Comparison of ENCODE assay signal across 15 mouse cellular contexts in the genomic region with DNA sequence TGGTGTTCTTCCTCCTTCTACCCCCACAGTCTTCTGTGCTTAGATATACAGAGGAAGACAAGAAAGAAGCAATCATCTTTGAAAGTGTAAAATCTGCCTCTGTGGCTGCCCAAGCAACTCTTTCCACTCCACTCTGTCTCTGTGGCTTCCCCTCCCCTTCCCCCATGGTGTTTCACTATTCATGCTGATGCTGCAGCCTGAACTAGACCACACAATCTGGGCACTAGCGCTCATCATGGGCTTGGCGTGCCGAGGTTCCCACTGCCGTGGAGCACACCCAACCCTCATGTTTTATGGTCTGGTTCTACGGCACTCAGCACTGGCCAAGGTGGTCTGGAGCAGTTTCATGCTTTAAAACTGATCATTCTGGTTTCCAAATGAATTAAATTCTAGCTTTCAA. TPM values are rescaled to one million over a fixed set of nuclear protein-coding genes. Genes with fewer than 3 reads are reported as not detected.
DNase-seq lines count a peak whose midpoint lies in the region; ATAC-seq lines count a peak whose summit lies in the region.
"Had no signal": no experiment of that assay in that cellular context is flagged by ENCODE, and none has a peak within 500 bp of the region (broad histone marks: within the 10 kb centered on the region; RNA-seq: fewer than 3 reads in every experiment).

No protein-coding gene starts in this region.

- peaks cover 51% of the 10 kb centered on the region for H3K4me1 ChIP-seq in forebrain, embryonic 13.5 days
- H3K4me1 ChIP-seq in forebrain, embryonic 14.5 days (ENCODE audit: control insufficient read depth, insufficient read depth, low read length): peaks cover 28% of the 10 kb centered on the region
- H3K4me1 ChIP-seq in neural tube, embryonic 13.5 days (replicated peaks): peaks cover 48% of the 10 kb centered on the region
- H3K4me1 ChIP-seq in liver, embryonic 11.5 days (replicated peaks; ENCODE audit: control insufficient read depth, insufficient read depth, low read length): peaks cover 25% of the 10 kb centered on the region

- H3K36me3 ChIP-seq in forebrain, embryonic 13.5 days (ENCODE audit: poor library complexity, severe bottlenecking): no peaks in the 10 kb centered on the region
- no peaks in the 10 kb centered on the region for H3K36me3 ChIP-seq in forebrain, embryonic 14.5 days (ENCODE audit: control insufficient read depth, insufficient read depth, low read length)
- H3K36me3 ChIP-seq in neural tube, embryonic 13.5 days: no peaks in the 10 kb centered on the region
- H3K36me3 ChIP-seq in liver, embryonic 11.5 days (ENCODE audit: control insufficient read depth, insufficient read depth, low read length): no peaks in the 10 kb centered on the region
- H3K36me3 ChIP-seq: stomach, embryonic 15.5 days had no signal

- H3K4me2 ChIP-seq in forebrain, embryonic 13.5 days: no peak overlapping the region
- no peak overlapping the region for H3K4me2 ChIP-seq in forebrain, embryonic 14.5 days (ENCODE audit: low read length)
- no peak overlapping the region for H3K4me2 ChIP-seq in neural tube, embryonic 13.5 days
- H3K4me2 ChIP-seq in liver, embryonic 11.5 days: no peak overlapping the region
- H3K4me2 ChIP-seq: stomach, embryonic 15.5 days had no signal

- no peak for ATAC-seq in forebrain, embryonic 13.5 days
- ATAC-seq in forebrain, embryonic 14.5 days: no peak
- no peak for ATAC-seq in neural tube, embryonic 13.5 days (ENCODE audit: low read depth)
- peak; percentile 42; the same call in 1 of the 2 replicates for ATAC-seq in granulocyte monocyte progenitor cell, adult 5-6 weeks (replicated peaks; ENCODE audit: poor library complexity, severe bottlenecking)
- no peak for ATAC-seq in erythroblast, adult 5-6 weeks (replicated peaks; ENCODE audit: low FRiP score, poor library complexity, severe bottlenecking)
- ATAC-seq in liver, embryonic 11.5 days (replicated peaks; ENCODE audit: low FRiP score): no peak
- ATAC-seq: lung, postnatal 0 days had no signal

- H3K27ac ChIP-seq in forebrain, embryonic 13.5 days: no peak overlapping the region
- H3K27ac ChIP-seq in forebrain, embryonic 14.5 days (ENCODE audit: low read depth, low read length): no peak overlapping the region
- 0 out of 2 replicates have a peak overlapping the region, but pooled peaks have one; percentile 13 for H3K27ac ChIP-seq in neural tube, embryonic 13.5 days (replicated peaks)
- H3K27ac ChIP-seq in liver, embryonic 11.5 days (ENCODE audit: low read depth, low read length): no peak overlapping the region
- H3K27ac ChIP-seq: layer of hippocampus, adult 2 months; stomach, embryonic 15.5 days had no signal

- H3K27me3 ChIP-seq in forebrain, embryonic 13.5 days: no peaks in the 10 kb centered on the region
- no peaks in the 10 kb centered on the region for H3K27me3 ChIP-seq in forebrain, embryonic 14.5 days (replicated peaks; ENCODE audit: control insufficient read depth, insufficient read depth, low read length)
- no peaks in the 10 kb centered on the region for H3K27me3 ChIP-seq in neural tube, embryonic 13.5 days
- H3K27me3 ChIP-seq in liver, embryonic 11.5 days (replicated peaks; ENCODE audit: control insufficient read depth, insufficient read depth, low read length): no peaks in the 10 kb centered on the region
- H3K27me3 ChIP-seq: stomach, embryonic 15.5 days had no signal

- H3K9ac ChIP-seq in forebrain, embryonic 13.5 days: 0 out of 2 replicates have a peak overlapping the region, but pooled peaks have one; percentile 3
- no peak overlapping the region for H3K9ac ChIP-seq in forebrain, embryonic 14.5 days (ENCODE audit: low read length)
- no peak overlapping the region for H3K9ac ChIP-seq in neural tube, embryonic 13.5 days
- H3K9ac ChIP-seq in liver, embryonic 11.5 days (ENCODE audit: low read depth, low read length): no peak overlapping the region
- H3K9ac ChIP-seq: stomach, embryonic 15.5 days had no signal

- DNase-seq in forebrain, embryonic 14.5 days (ENCODE audit: low spot score): no peak
- DNase-seq in neural tube, embryonic 10.5 days (ENCODE audit: extremely low spot score, low spot score): no peak
- DNase-seq in thymus, postnatal 4 days: peak; percentile 21
- DNase-seq in liver, embryonic 11.5 days (ENCODE audit: low spot score): no peak
- DNase-seq: cerebellum, postnatal 25 days; gastrocnemius, postnatal 36 days; kidney, adult 2 months had no signal

- no peaks in the 10 kb centered on the region for H3K9me3 ChIP-seq in forebrain, embryonic 13.5 days (replicated peaks)
- H3K9me3 ChIP-seq in forebrain, embryonic 14.5 days (replicated peaks; ENCODE audit: control insufficient read depth, low read length): no peaks in the 10 kb centered on the region
- no peaks in the 10 kb centered on the region for H3K9me3 ChIP-seq in neural tube, embryonic 13.5 days
- no peaks in the 10 kb centered on the region for H3K9me3 ChIP-seq in liver, embryonic 11.5 days (ENCODE audit: control insufficient read depth, low read length)
- H3K9me3 ChIP-seq: stomach, embryonic 15.5 days had no signal

- WGBS in forebrain, embryonic 13.5 days: 79% methylated on average over 5 of the region's 5 CpGs
- 69% methylated on average over 5 of the region's 5 CpGs for WGBS in forebrain, embryonic 14.5 days
- 58% methylated on average over 5 of the region's 5 CpGs for WGBS in neural tube, embryonic 13.5 days
- WGBS in liver, embryonic 11.5 days: 63% methylated on average over 5 of the region's 5 CpGs

- H3K4me3 ChIP-seq in forebrain, embryonic 13.5 days: no peak overlapping the region
- no peak overlapping the region for H3K4me3 ChIP-seq in forebrain, embryonic 14.5 days (ENCODE audit: low read depth, low read length)
- no peak overlapping the region for H3K4me3 ChIP-seq in neural tube, embryonic 13.5 days
- H3K4me3 ChIP-seq in liver, embryonic 11.5 days (ENCODE audit: low read depth, low read length): no peak overlapping the region
- H3K4me3 ChIP-seq: layer of hippocampus, adult 2 months; stomach, embryonic 15.5 days had no signal

RNA-seq across cellular contexts. Expression of a gene that starts 21.9 kb away (rescaled TPM):
- polyA plus RNA-seq in forebrain, embryonic 13.5 days (2015; fragmentation: Nextera tagmentation; extraction: Ambion mirVana): 19.5 and 19.6 TPM in 2 replicates
- 15.6 and 16.6 TPM in 2 replicates for polyA plus RNA-seq in forebrain, embryonic 14.5 days (2014; fragmentation: Nextera tagmentation; extraction: Ambion mirVana)
- polyA plus RNA-seq in neural tube, embryonic 13.5 days (2015; fragmentation: Nextera tagmentation; extraction: Ambion mirVana): 12.2 and 17.4 TPM in 2 replicates
- 3.4 and 3.7 TPM in 2 replicates for total RNA-seq in granulocyte monocyte progenitor cell, adult 5-6 weeks (2014; fragmentation: Nextera tagmentation)
- 3.2 and 6.1 TPM in 2 replicates for total RNA-seq in granulocyte monocyte progenitor cell, adult 5-6 weeks (2017)
- total RNA-seq in erythroblast, adult 5-6 weeks (2015; ENCODE audit: low replicate concordance): 3.5 and 5.0 TPM in 2 replicates
- total RNA-seq in erythroblast, adult 5-6 weeks (2017; ENCODE audit: low replicate concordance): 0.77 and 4.5 TPM in 2 replicates
- 12.0 and 14.3 TPM in 2 replicates for polyA plus RNA-seq in liver, embryonic 11.5 days (2014; fragmentation: Nextera tagmentation; extraction: Ambion mirVana)

RNA-seq across cellular contexts. Expression of a gene that starts 32.7 kb away (rescaled TPM):
- polyA plus RNA-seq in forebrain, embryonic 13.5 days (2015; fragmentation: Nextera tagmentation; extraction: Ambion mirVana): 0.96 and 1.3 TPM in 2 replicates
- 0.58 and 1.5 TPM in 2 replicates for polyA plus RNA-seq in forebrain, embryonic 14.5 days (2014; fragmentation: Nextera tagmentation; extraction: Ambion mirVana)
- 0.25 and 0.52 TPM in 2 replicates for polyA plus RNA-seq in neural tube, embryonic 13.5 days (2015; fragmentation: Nextera tagmentation; extraction: Ambion mirVana)
- total RNA-seq in granulocyte monocyte progenitor cell, adult 5-6 weeks (2014; fragmentation: Nextera tagmentation): not detected in 2 replicates
- total RNA-seq in granulocyte monocyte progenitor cell, adult 5-6 weeks (2017): not detected in 2 replicates
- not detected in 2 replicates for total RNA-seq in erythroblast, adult 5-6 weeks (2015; ENCODE audit: low replicate concordance)
- not detected in 2 replicates for total RNA-seq in erythroblast, adult 5-6 weeks (2017; ENCODE audit: low replicate concordance)
- 0.69 and 1.0 TPM in 2 replicates for polyA plus RNA-seq in liver, embryonic 11.5 days (2014; fragmentation: Nextera tagmentation; extraction: Ambion mirVana)
- total RNA-seq: gastrocnemius, postnatal 36 days; layer of hippocampus, adult 2 months; left cerebral cortex, postnatal 25 days had no signal

RNA-seq across cellular contexts. Expression of a gene that starts 51.7 kb away (rescaled TPM):
- polyA plus RNA-seq in forebrain, embryonic 13.5 days (2015; fragmentation: Nextera tagmentation; extraction: Ambion mirVana): 443 and 547 TPM in 2 replicates
- polyA plus RNA-seq in forebrain, embryonic 14.5 days (2014; fragmentation: Nextera tagmentation; extraction: Ambion mirVana): 409 and 464 TPM in 2 replicates
- polyA plus RNA-seq in neural tube, embryonic 13.5 days (2015; fragmentation: Nextera tagmentation; extraction: Ambion mirVana): 431 and 546 TPM in 2 replicates
- not detected in 2 replicates for total RNA-seq in granulocyte monocyte progenitor cell, adult 5-6 weeks (2014; fragmentation: Nextera tagmentation)
- 0.09 TPM in 1 of 2 replicates, not detected in the other for total RNA-seq in granulocyte monocyte progenitor cell, adult 5-6 weeks (2017)
- total RNA-seq in erythroblast, adult 5-6 weeks (2015; ENCODE audit: low replicate concordance): not detected in 2 replicates
- not detected in 2 replicates for total RNA-seq in erythroblast, adult 5-6 weeks (2017; ENCODE audit: low replicate concordance)
- polyA plus RNA-seq in liver, embryonic 11.5 days (2014; fragmentation: Nextera tagmentation; extraction: Ambion mirVana): 800 and 828 TPM in 2 replicates
